Mouse (Mus musculus) cerebellum, adult 2 months (tissue): Measurements from ENCODE around the gene 2810408A11Rik. TPM values are rescaled to one million over a fixed set of nuclear protein-coding genes. Genes with fewer than 3 reads are reported as not detected.

Experiments
- DNase-seq, 2 experiments: peaks; one replicate each; pipeline ENCODE4 v3.0.0; 2021
- H3K27ac ChIP-seq: fragments of 200-500 bp; 2 replicates; pipeline ENCODE4 v1.5.1; 2012; ENCODE audit warnings: low read length, control low read depth, inconsistent platforms; ENCODE audit not compliant: insufficient read depth
- H3K27me3 ChIP-seq: fragments of 200-500 bp; 2 replicates; pipeline ENCODE4 v1.6.1; 2012; ENCODE audit warnings: inconsistent platforms, mild to moderate bottlenecking, low read length, moderate library complexity; ENCODE audit not compliant: control insufficient read depth, insufficient read depth
- H3K4me1 ChIP-seq: fragments of 200-500 bp; 2 replicates; pipeline ENCODE4 v1.6.1; 2011; ENCODE audit warnings: low read length; ENCODE audit not compliant: control insufficient read depth, insufficient read depth
- H3K4me3 ChIP-seq: fragments of 200-500 bp; replicated peaks from 2 replicates; pipeline ENCODE3; 2011; ENCODE audit warnings: mild to moderate bottlenecking, low read depth, low read length, control low read depth; ENCODE audit not compliant: insufficient read depth
- CTCF ChIP-seq: fragments of 200-500 bp; IDR thresholded peaks from 2 replicates; pipeline ENCODE4 v1.5.1; 2011; ENCODE audit warnings: low read depth, mild to moderate bottlenecking, control low read depth, low read length, moderate library complexity, borderline replicate concordance; ENCODE audit not compliant: insufficient read depth
- POLR2A ChIP-seq: fragments of 200-500 bp; IDR thresholded peaks from 2 replicates; pipeline ENCODE4 v1.6.1; 2011; ENCODE audit warnings: low read length, control low read depth, borderline replicate concordance; ENCODE audit not compliant: insufficient read depth
- WGBS: fragments of 180-500 bp; shearing (Covaris S2); methylation state at CpG from one replicate; pipeline ENCODE4 v1.1.7; 2018; 5-methylcytosine and 5-hydroxymethylcytosine counted together
- polyA plus RNA-seq: library from polyadenylated mRNA; depleted of rRNA; stranded (reverse); fragments of >200 nt; gene quantifications from 2 replicates; pipeline ENCODE4 v1.2.3, GENCODE M21; 2012

2810408A11Rik gene
- polyA plus RNA-seq, 1 experiment = 0.36 TPM

GRCm38 (mm10) chr11:69878399-69878798 is 22.4 kb downstream of the 2810408A11Rik start:
- Histone ChIP-seq H3K27me3 (no peaks in the 10 kb centered on the region), H3K4me3 (no peak overlapping the region), H3K4me1 (no peaks in the 10 kb centered on the region), H3K27ac (no peak overlapping the region)
- TF ChIP-seq CTCF (no peak), POLR2A (no peak)
- WGBS = 68% methylated on average over 3 of the region's 3 CpGs
- no peak for DNase-seq

- 74% methylated on average over 11 of the region's 11 CpGs for WGBS
- H3K4me1 ChIP-seq = no peaks in the 10 kb centered on the region
- no peaks in the 10 kb centered on the region for H3K27me3 ChIP-seq
- TF ChIP-seq POLR2A = no peak
- DNase-seq = no peak
- no peak within 1 kb of the TSS for H3K27ac ChIP-seq
- peak within 1 kb of the TSS; percentile 3 for H3K4me3 ChIP-seq
Observed at GRCm38 (mm10) chr11:69877878-69878277, 22.9 kb downstream of the 2810408A11Rik start, which contains the start of gene Tmem95. Tmem95 (minus strand) TSS chr11:69878018.

- Histone ChIP-seq H3K4me3 (peak overlapping the region; percentile 3), H3K4me1 (no peaks in the 10 kb centered on the region)
- TF ChIP-seq POLR2A (no peak), CTCF (peak; percentile 83)
Observed at GRCm38 (mm10) chr11:69876867-69877266, 23.9 kb downstream of the 2810408A11Rik start.

GRCm38 (mm10) chr11:69876186-69876585 is 24.6 kb downstream of the 2810408A11Rik start:
- 60% methylated on average over 7 of the region's 7 CpGs for WGBS
- H3K27ac ChIP-seq = no peak overlapping the region
- no peaks in the 10 kb centered on the region for H3K4me1 ChIP-seq
- TF ChIP-seq POLR2A (no peak), CTCF (no peak)
- no peak overlapping the region for H3K4me3 ChIP-seq
- H3K27me3 ChIP-seq = no peaks in the 10 kb centered on the region
- DNase-seq = no peak

More at GRCm38 (mm10) chr11:69876867-69877266, 23.9 kb downstream of the 2810408A11Rik start:
- no peaks in the 10 kb centered on the region for H3K27me3 ChIP-seq
- no peak overlapping the region for H3K27ac ChIP-seq
- 1% methylated on average over 12 of the region's 12 CpGs for WGBS
- DNase-seq = peak; percentile 79 to 87

GRCm38 (mm10) chr11:69872451-69872850 is 28.3 kb downstream of the 2810408A11Rik start:
- WGBS = 60% methylated on average over 4 of the region's 4 CpGs
- no peak for DNase-seq
- Histone ChIP-seq H3K4me1 (no peaks in the 10 kb centered on the region), H3K4me3 (no peak overlapping the region), H3K27ac (no peak overlapping the region), H3K27me3 (no peaks in the 10 kb centered on the region; the same call in 1 of the 2 replicates)
- no peak for TF ChIP-seq POLR2A
- TF ChIP-seq CTCF = no peak

- WGBS = 89% methylated on average over 7 of the region's 7 CpGs
- no peak overlapping the region for H3K4me3 ChIP-seq
Observed at GRCm38 (mm10) chr11:69871822-69872221, 29.0 kb downstream of the 2810408A11Rik start.

GRCm38 (mm10) chr11:69870289-69871069 is 30.3 kb downstream of the 2810408A11Rik start:
- no peak overlapping the region for H3K4me3 ChIP-seq
- 94% methylated on average over 2 of the region's 2 CpGs for WGBS
- DNase-seq = no peak
- H3K4me1 ChIP-seq = no peaks in the 10 kb centered on the region
- TF ChIP-seq POLR2A (no peak), CTCF (no peak)
- no peaks in the 10 kb centered on the region; the same call in 1 of the 2 replicates for H3K27me3 ChIP-seq
- H3K27ac ChIP-seq = no peak overlapping the region

More at GRCm38 (mm10) chr11:69871822-69872221, 29.0 kb downstream of the 2810408A11Rik start:
- no peak for DNase-seq
- no peaks in the 10 kb centered on the region for H3K4me1 ChIP-seq
- TF ChIP-seq POLR2A (no peak), CTCF (no peak)
- no peak overlapping the region for H3K27ac ChIP-seq
- no peaks in the 10 kb centered on the region; the same call in 1 of the 2 replicates for H3K27me3 ChIP-seq

- TF ChIP-seq CTCF (no peak), POLR2A (no peak)
- H3K27me3 ChIP-seq = no peaks in the 10 kb centered on the region; the same call in 1 of the 2 replicates
- no peak overlapping the region for H3K4me3 ChIP-seq
- DNase-seq = no peak
- no peaks in the 10 kb centered on the region for H3K4me1 ChIP-seq
- WGBS = 73% methylated on average over 9 of the region's 9 CpGs
- H3K27ac ChIP-seq = no peak overlapping the region
Observed at GRCm38 (mm10) chr11:69867335-69867734, 33.5 kb downstream of the 2810408A11Rik start.
